Mouse (Mus musculus) ES-Bruce4 (cell line): Measurements from ENCODE around the gene Mks1.

Source experiments
- CTCF ChIP-seq: IDR thresholded peaks from one replicate; pipeline ENCODE4 v1.8.1; 2011; ENCODE audit warnings: low read depth, low read length
- POLR2A ChIP-seq: IDR thresholded peaks from one replicate; pipeline ENCODE4 v1.8.1; 2011; ENCODE audit warnings: low read length; ENCODE audit not compliant: insufficient read depth

- TF ChIP-seq CTCF: no peak
- no peak for TF ChIP-seq POLR2A
Measured at GRCm38 (mm10) chr11:87817443-87817773, 35.6 kb upstream of the Mks1 start.
